Mouse (Mus musculus) cerebellum, postnatal 25 days (tissue): ENCODE measurements around the gene Ccng1.

Experiments
- DNase-seq, 2 experiments: peaks; one replicate each; pipeline ENCODE4 v3.0.0; 2021; ENCODE audit warnings: mixed read lengths in 2 of 2

Gene Ccng1

GRCm38 (mm10) chr11:40755109-40755627, at the start of gene Ccng1:
Ccng1 (minus strand) TSS chr11:40755311.
- DNase-seq = peak; percentile 90 to 93

GRCm38 (mm10) chr11:40790307-40790706, 35.2 kb upstream of the Ccng1 start:
- DNase-seq = no peak

- no peak for DNase-seq
Measured at GRCm38 (mm10) chr11:40789701-40790100, 34.6 kb upstream of the Ccng1 start.

- DNase-seq = no peak
Measured at GRCm38 (mm10) chr11:40786900-40787299, 31.8 kb upstream of the Ccng1 start.

GRCm38 (mm10) chr11:40784326-40784725, 29.2 kb upstream of the Ccng1 start:
- no peak for DNase-seq

GRCm38 (mm10) chr11:40783346-40783745, 28.2 kb upstream of the Ccng1 start:
- no peak for DNase-seq

- DNase-seq = no peak
Measured at GRCm38 (mm10) chr11:40781857-40782256, 26.7 kb upstream of the Ccng1 start.

- peak in 1 of 2 experiments; percentile 29 for DNase-seq
Measured at GRCm38 (mm10) chr11:40775315-40776269, 20.5 kb upstream of the Ccng1 start.

GRCm38 (mm10) chr11:40764690-40765089, 9.6 kb upstream of the Ccng1 start:
- no peak for DNase-seq

- peak in 1 of 2 experiments; percentile 27 for DNase-seq
Measured at GRCm38 (mm10) chr11:40763395-40763794, 8.3 kb upstream of the Ccng1 start.

GRCm38 (mm10) chr11:40759896-40760295, 4.8 kb upstream of the Ccng1 start:
- peak; percentile 71 to 77 for DNase-seq

GRCm38 (mm10) chr11:40755968-40756367, 857 bp upstream of the Ccng1 start:
- no peak for DNase-seq

- no peak for DNase-seq
Measured at GRCm38 (mm10) chr11:40754664-40755107, 425 bp downstream of the Ccng1 start.

- DNase-seq = no peak
Measured at GRCm38 (mm10) chr11:40753836-40754235, 1.3 kb downstream of the Ccng1 start.

- DNase-seq = no peak
Measured at GRCm38 (mm10) chr11:40747716-40748115, 7.4 kb downstream of the Ccng1 start.

GRCm38 (mm10) chr11:40746361-40746760, 8.8 kb downstream of the Ccng1 start:
- no peak for DNase-seq

GRCm38 (mm10) chr11:40744348-40744747, 10.8 kb downstream of the Ccng1 start:
- DNase-seq = no peak

GRCm38 (mm10) chr11:40741605-40742262, 13.4 kb downstream of the Ccng1 start:
- no peak for DNase-seq

GRCm38 (mm10) chr11:40737369-40737768, 17.7 kb downstream of the Ccng1 start:
- no peak for DNase-seq

- no peak for DNase-seq
Measured at GRCm38 (mm10) chr11:40734251-40734752, 20.8 kb downstream of the Ccng1 start.

- DNase-seq = peak; percentile 93
Measured at GRCm38 (mm10) chr11:40733339-40734174, 21.6 kb downstream of the Ccng1 start, which contains the start of the genes Hmmr and Nudcd2. Hmmr (minus strand) TSS chr11:40733422. Nudcd2 (plus strand) TSS chr11:40733667.

- DNase-seq = no peak
Measured at GRCm38 (mm10) chr11:40732997-40733338, 22.1 kb downstream of the Ccng1 start.
